Mouse (Mus musculus) heart, adult 2 months (tissue): Measurements from ENCODE around the gene Ssbp3. TPM values are rescaled to one million over a fixed set of nuclear protein-coding genes. Genes with fewer than 3 reads are reported as not detected.

ENCODE experiments used
- DNase-seq, 2 experiments: peaks; one replicate each; pipeline ENCODE4 v3.0.0; 2021
- H3K27ac ChIP-seq: fragments of 200-600 bp; 2 replicates; pipeline ENCODE4 v1.8.1; 2022
- H3K27me3 ChIP-seq: fragments of 200-500 bp; 2 replicates; pipeline ENCODE4 v1.6.1; 2012; ENCODE audit warnings: mild to moderate bottlenecking, low read length, inconsistent platforms, mixed read lengths; ENCODE audit not compliant: control insufficient read depth, insufficient read depth
- H3K36me3 ChIP-seq: fragments of 200-500 bp; 2 replicates; pipeline ENCODE4 v1.6.1; 2012; ENCODE audit warnings: low read length, inconsistent platforms; ENCODE audit not compliant: control insufficient read depth, insufficient read depth
- H3K4me1 ChIP-seq: fragments of 200-500 bp; 2 replicates; pipeline ENCODE4 v1.6.1; 2011; ENCODE audit warnings: low read length; ENCODE audit not compliant: control insufficient read depth, insufficient read depth
- H3K4me3 ChIP-seq: fragments of 200-600 bp; 2 replicates; pipeline ENCODE4 v1.8.1; 2022
- H3K79me2 ChIP-seq: fragments of 200-500 bp; replicated peaks from 2 replicates; pipeline ENCODE4 v1.6.1; 2012; ENCODE audit warnings: mild to moderate bottlenecking, inconsistent platforms, low read length, moderate library complexity, mixed read lengths; ENCODE audit not compliant: control insufficient read depth, insufficient read depth
- H3K9ac ChIP-seq: fragments of 200-500 bp; 2 replicates; pipeline ENCODE4 v1.6.1; 2012; ENCODE audit warnings: low read depth, mild to moderate bottlenecking, control low read depth, inconsistent platforms, low read length, mixed read lengths
- CTCF ChIP-seq: fragments of 200-600 bp; IDR thresholded peaks from 2 replicates; pipeline ENCODE4 v1.8.1; 2022; ENCODE audit warnings: antibody characterized with exemption, mild to moderate bottlenecking, moderate library complexity
- EP300 ChIP-seq: fragments of 200-500 bp; IDR thresholded peaks from 2 replicates; pipeline ENCODE4 v1.6.1; 2011; ENCODE audit warnings: low read depth, low read length, control low read depth; ENCODE audit not compliant: insufficient read depth
- POLR2A ChIP-seq: fragments of 200-500 bp; IDR thresholded peaks from 2 replicates; pipeline ENCODE4 v1.6.1; 2011; ENCODE audit warnings: mild to moderate bottlenecking, low read depth, low read length, control low read depth; ENCODE audit not compliant: insufficient read depth
- WGBS: fragments of 180-500 bp; shearing (Covaris S2); methylation state at CpG from one replicate; pipeline ENCODE4 v1.1.7; 2018; 5-methylcytosine and 5-hydroxymethylcytosine counted together
- intact Hi-C: fragments of 180-260 bp; cut with DNase I; formaldehyde crosslinking; loops from one replicate; pipeline ENCODE4 v1.15.1; 2025
- polyA plus RNA-seq: library from polyadenylated mRNA; depleted of rRNA; stranded (reverse); fragments of >200 nt; gene quantifications from 2 replicates; pipeline ENCODE4 v1.2.3, GENCODE M21; 2012
- total RNA-seq, 2 experiments: library from RNA; stranded (reverse); gene quantifications; 2 replicates each; pipeline ENCODE4 v1.2.3; 2021

Gene Ssbp3
- total and polyA plus RNA-seq, 3 experiments, result 26.1 to 39.0 (median 37.3) TPM

DNA sequence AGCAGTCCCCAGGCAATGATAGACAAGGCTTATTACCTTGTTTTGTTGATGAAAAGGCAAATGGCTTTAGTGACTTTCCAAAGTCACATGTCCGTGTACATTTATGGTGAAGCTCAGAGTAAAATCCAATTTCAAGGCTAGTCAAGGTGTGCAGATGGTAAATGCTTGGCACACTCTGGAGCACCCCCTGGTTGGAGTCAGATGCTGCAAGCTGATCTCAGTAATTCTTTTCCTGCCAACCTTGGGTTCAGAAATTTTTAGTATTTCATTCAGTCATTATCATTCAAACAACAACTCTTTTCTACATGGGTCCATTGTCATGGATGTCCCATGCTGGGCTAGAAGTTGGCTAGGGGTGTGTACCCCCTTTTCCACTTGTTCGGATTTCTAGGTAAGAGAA lies 33.1 kb downstream of the Ssbp3 start:
- 95% methylated on average over 2 of the region's 2 CpGs for WGBS
- no peak for DNase-seq
- no peak overlapping the region for H3K4me3 ChIP-seq
- TF ChIP-seq EP300, result no peak
- no peak for TF ChIP-seq CTCF
- no peak for TF ChIP-seq POLR2A
- no peaks in the 10 kb centered on the region for H3K27me3 ChIP-seq
- peaks cover 2% of the 10 kb centered on the region; the same call in 1 of the 2 replicates for H3K79me2 ChIP-seq
- no peak overlapping the region for H3K27ac ChIP-seq
- no peaks in the 10 kb centered on the region for H3K36me3 ChIP-seq
- intact Hi-C loops, result no loop called here
- H3K4me1 ChIP-seq, result peaks cover 5% of the 10 kb centered on the region
- H3K9ac ChIP-seq, result no peak overlapping the region

DNA sequence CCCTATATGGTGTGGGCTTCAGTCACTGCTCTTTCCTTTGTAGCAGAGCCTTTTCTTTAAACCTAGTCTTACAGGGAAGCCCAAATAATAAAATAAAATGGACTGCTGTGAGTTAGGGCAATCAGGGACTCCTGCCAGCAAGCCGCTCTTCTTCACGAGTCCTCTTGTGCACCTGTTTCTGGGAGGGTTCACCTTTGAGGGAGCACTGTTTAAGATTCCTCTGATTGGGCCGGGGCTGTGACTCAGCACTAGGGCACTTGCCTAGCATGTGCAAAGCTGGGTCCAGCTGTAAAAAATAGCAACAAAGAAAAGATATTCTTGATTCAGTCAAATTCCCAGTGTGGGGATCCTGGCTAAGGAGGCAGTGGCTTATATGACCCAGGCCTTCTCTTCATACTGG lies 34.4 kb downstream of the Ssbp3 start:
- TF ChIP-seq CTCF (no peak), EP300 (no peak), POLR2A (no peak)
- intact Hi-C loops, result no loop called here
- H3K4me3 ChIP-seq, result no peak overlapping the region
- H3K79me2 ChIP-seq, result peaks cover 2% of the 10 kb centered on the region; the same call in 1 of the 2 replicates
- H3K9ac ChIP-seq, result no peak overlapping the region
- WGBS, result 79% methylated on average over 3 of the region's 3 CpGs
- H3K27me3 ChIP-seq, result no peaks in the 10 kb centered on the region
- no peak overlapping the region for H3K27ac ChIP-seq
- peaks cover 5% of the 10 kb centered on the region for H3K4me1 ChIP-seq
- no peaks in the 10 kb centered on the region for H3K36me3 ChIP-seq
- no peak for DNase-seq

DNA sequence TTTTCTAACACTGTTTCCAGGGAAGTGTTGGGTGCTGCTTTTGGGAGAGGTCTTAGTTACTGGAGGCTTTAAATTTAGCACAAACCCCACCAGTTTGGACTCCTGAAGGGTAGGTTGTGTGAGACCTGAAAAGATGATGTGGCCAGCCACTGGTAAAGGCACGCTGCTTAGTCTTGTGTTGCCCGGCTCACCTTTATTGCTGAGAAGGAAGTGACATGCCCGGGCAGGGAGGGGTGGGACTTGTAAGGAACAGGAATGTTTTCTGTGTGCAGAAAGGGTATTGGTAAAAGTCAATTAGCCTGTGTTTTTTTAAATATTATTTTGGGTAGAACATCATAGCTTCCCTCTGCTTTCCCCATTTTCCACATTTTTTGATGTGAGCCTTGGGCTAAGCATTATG lies 37.2 kb downstream of the Ssbp3 start:
- no peaks in the 10 kb centered on the region for H3K36me3 ChIP-seq
- intact Hi-C loops, result no loop called here
- no peak for DNase-seq
- peaks cover 2% of the 10 kb centered on the region for H3K4me1 ChIP-seq
- H3K9ac ChIP-seq, result no peak overlapping the region
- 79% methylated on average over 3 of the region's 3 CpGs for WGBS
- no peak overlapping the region for H3K4me3 ChIP-seq
- no peak for TF ChIP-seq CTCF
- TF ChIP-seq POLR2A, result no peak
- TF ChIP-seq EP300, result no peak
- H3K27me3 ChIP-seq, result no peaks in the 10 kb centered on the region
- no peak overlapping the region for H3K27ac ChIP-seq
- H3K79me2 ChIP-seq, result peaks cover 2% of the 10 kb centered on the region

DNA sequence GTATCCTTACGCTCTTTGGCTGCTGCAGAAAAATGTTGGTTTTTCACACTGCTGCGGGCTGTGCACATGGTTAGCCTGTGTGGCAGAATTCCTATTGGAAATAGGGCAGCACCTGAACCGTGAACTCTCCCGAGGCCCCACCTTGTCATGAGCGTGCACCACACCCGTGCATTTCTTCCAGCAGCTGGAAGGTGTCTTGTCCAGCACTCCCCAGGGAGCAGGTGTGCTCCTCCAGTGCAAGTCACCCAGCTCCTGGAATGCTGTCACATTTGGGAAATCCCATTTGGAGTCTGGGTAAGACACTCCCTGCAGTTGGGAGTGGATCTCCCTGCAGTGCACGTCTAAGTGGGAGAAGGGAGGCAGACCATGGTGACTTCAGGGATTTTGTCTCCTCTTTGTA lies 38.0 kb downstream of the Ssbp3 start:
- Histone ChIP-seq H3K4me1 (peaks cover 7% of the 10 kb centered on the region), H3K79me2 (peaks cover 2% of the 10 kb centered on the region), H3K4me3 (no peak overlapping the region), H3K9ac (no peak overlapping the region), H3K27me3 (no peaks in the 10 kb centered on the region), H3K36me3 (no peaks in the 10 kb centered on the region), H3K27ac (no peak overlapping the region)
- TF ChIP-seq CTCF, result no peak
- no peak for TF ChIP-seq EP300
- no peak for TF ChIP-seq POLR2A
- 71% methylated on average over 7 of the region's 7 CpGs for WGBS
- DNase-seq, result no peak
- intact Hi-C loops, result no loop called here

DNA sequence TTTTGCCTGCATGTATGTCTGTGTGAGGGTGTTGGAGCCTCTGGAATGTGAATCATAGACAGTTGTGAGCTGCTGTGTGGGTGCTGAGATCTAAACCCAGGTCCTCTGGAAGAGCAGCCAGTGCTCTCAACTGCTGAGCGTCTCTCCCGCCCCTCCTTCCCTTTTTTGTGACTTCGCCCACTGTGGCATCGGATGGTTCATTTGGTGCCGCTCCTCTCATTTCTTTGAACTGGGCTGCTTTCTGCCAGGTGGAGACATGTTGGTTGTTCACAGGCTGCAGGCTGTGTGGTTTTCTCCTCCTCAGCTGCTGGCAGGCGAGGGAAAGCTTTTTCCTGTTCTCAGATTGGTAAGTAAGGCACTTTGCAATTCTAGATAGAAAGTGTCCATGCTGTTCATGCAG lies 38.7 kb downstream of the Ssbp3 start:
- no peak overlapping the region for H3K9ac ChIP-seq
- H3K4me1 ChIP-seq, result peaks cover 7% of the 10 kb centered on the region
- H3K36me3 ChIP-seq, result no peaks in the 10 kb centered on the region
- no peak for DNase-seq
- TF ChIP-seq EP300 (no peak), CTCF (no peak), POLR2A (no peak)
- 83% methylated on average over 6 of the region's 6 CpGs for WGBS
- intact Hi-C loops, result no loop called here
- no peak overlapping the region for H3K4me3 ChIP-seq
- no peak overlapping the region for H3K27ac ChIP-seq
- no peaks in the 10 kb centered on the region for H3K27me3 ChIP-seq
- peaks cover 2% of the 10 kb centered on the region for H3K79me2 ChIP-seq

DNA sequence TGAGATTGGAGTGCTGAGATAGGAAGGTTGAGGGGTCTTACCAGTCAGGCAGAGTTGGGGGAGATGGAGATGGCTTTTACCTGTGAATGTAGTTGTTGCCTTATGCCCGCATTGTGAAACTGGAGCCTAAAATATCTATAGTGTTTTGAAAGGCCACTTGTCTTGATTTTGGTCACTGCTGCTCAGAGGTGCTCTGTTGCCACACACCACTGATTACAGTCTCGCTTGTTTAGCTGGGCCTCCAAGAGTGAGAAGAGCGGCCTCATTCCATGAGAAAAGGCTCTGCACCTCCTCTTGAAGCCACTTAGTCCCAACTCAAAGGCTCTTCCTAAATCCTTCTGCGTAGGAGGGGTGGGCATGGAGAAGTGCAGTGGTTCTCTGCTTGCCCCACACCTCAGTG lies 40.3 kb downstream of the Ssbp3 start:
- Histone ChIP-seq H3K27me3 (no peaks in the 10 kb centered on the region), H3K27ac (no peak overlapping the region), H3K9ac (no peak overlapping the region), H3K4me1 (peaks cover 6% of the 10 kb centered on the region), H3K79me2 (peaks cover 2% of the 10 kb centered on the region), H3K4me3 (no peak overlapping the region), H3K36me3 (no peaks in the 10 kb centered on the region)
- no peak for TF ChIP-seq CTCF
- no peak for TF ChIP-seq POLR2A
- TF ChIP-seq EP300, result no peak
- 94% methylated on average over 4 of the region's 4 CpGs for WGBS
- intact Hi-C loops, result no loop called here
- no peak for DNase-seq
